Mouse (Mus musculus) heart, embryonic 14.5 days (tissue): Measurements from ENCODE around the gene Vps37c. TPM values are rescaled to one million over a fixed set of nuclear protein-coding genes. Genes with fewer than 3 reads are reported as not detected.
A peak's percentile ranks its signal among the peaks of the same experiment; 100 is the strongest.

ENCODE experiments used
- ATAC-seq: fragments of 200-750 bp; cut with Nextera tagmentation; 2 replicates; pipeline ENCODE4 v1.8.0; 2017; ENCODE audit warnings: low read depth, moderate TSS enrichment; ENCODE audit not compliant: insufficient number of reproducible peaks, insufficient read depth, low FRiP score
- H3K27ac ChIP-seq, 2 experiments: fragments of 200-500 bp in 1 of 2; fragments of 300-500 bp in 1 of 2; sonication (generic) in 1 of 2; replicated peaks in 1 of 2; 2 replicates each; pipeline ENCODE4 v1.5.1; 2012 to 2014; ENCODE audit warnings: low read depth in 2 of 2, low read length in 2 of 2, control low read depth in 1 of 2, mild to moderate bottlenecking in 1 of 2, mixed read lengths in 1 of 2; ENCODE audit not compliant: control insufficient read depth in 1 of 2, insufficient read depth in 1 of 2
- H3K27me3 ChIP-seq: fragments of 300-500 bp; sonication (generic); 2 replicates; pipeline ENCODE4 v1.6.1; 2014; ENCODE audit warnings: mild to moderate bottlenecking, low read length, control low read depth; ENCODE audit not compliant: control insufficient read depth, insufficient read depth
- H3K36me3 ChIP-seq: fragments of 300-500 bp; sonication (generic); 2 replicates; pipeline ENCODE4 v1.6.1; 2014; ENCODE audit warnings: mild to moderate bottlenecking, control low read depth, low read length, mixed read lengths; ENCODE audit not compliant: control insufficient read depth, insufficient read depth
- H3K4me1 ChIP-seq, 2 experiments: fragments of 200-500 bp in 1 of 2; fragments of 300-500 bp in 1 of 2; sonication (generic) in 1 of 2; 2 replicates each; pipeline ENCODE4 v1.6.1; 2012 to 2014; ENCODE audit warnings: low read length in 2 of 2, control low read depth in 1 of 2, mixed read lengths in 1 of 2; ENCODE audit not compliant: control insufficient read depth in 2 of 2, insufficient read depth in 2 of 2
- H3K4me2 ChIP-seq: fragments of 300-500 bp; sonication (generic); 2 replicates; pipeline ENCODE4 v1.6.1; 2014; ENCODE audit warnings: mild to moderate bottlenecking, low read length
- H3K4me3 ChIP-seq, 2 experiments: fragments of 200-500 bp in 1 of 2; fragments of 300-500 bp in 1 of 2; sonication (generic) in 1 of 2; 2 replicates each; pipeline ENCODE4 v1.5.1; 2012 to 2014; ENCODE audit warnings: low read length in 2 of 2, mild to moderate bottlenecking in 2 of 2, control low read depth in 1 of 2, low read depth in 1 of 2, moderate library complexity in 1 of 2; ENCODE audit not compliant: control insufficient read depth in 1 of 2, insufficient read depth in 1 of 2
- H3K9ac ChIP-seq: fragments of 300-500 bp; sonication (generic); 2 replicates; pipeline ENCODE4 v1.6.1; 2014; ENCODE audit warnings: mild to moderate bottlenecking, low read length
- H3K9me3 ChIP-seq: fragments of 300-500 bp; sonication (generic); 2 replicates; pipeline ENCODE4 v1.6.1; 2016; ENCODE audit warnings: low read length, control low read depth; ENCODE audit not compliant: control insufficient read depth
- WGBS: fragments of 180-500 bp; shearing (Covaris S2); extraction: QIAGEN DNeasy Blood & Tissue Kit; methylation state at CpG from one replicate; pipeline ENCODE4 v1.1.7; 2014; 5-methylcytosine and 5-hydroxymethylcytosine counted together
- polyA plus RNA-seq: library from polyadenylated mRNA; unstranded; fragments of >200 nt; fragmentation: Nextera tagmentation; extraction: Ambion mirVana; gene quantifications from 2 replicates; pipeline ENCODE4 v1.2.1, GENCODE M21; 2014

Gene Vps37c
- polyA plus RNA-seq, 1 experiment from 2014 or later, result 30.0 TPM

GRCm38 (mm10) chr19:10698131-10698991, 9.8 kb downstream of the Vps37c start:
- no peaks in the 10 kb centered on the region for H3K9me3 ChIP-seq
- no peak overlapping the region for H3K4me2 ChIP-seq
- H3K4me3 ChIP-seq, result no peak overlapping the region
- ATAC-seq, result no peak
- H3K27ac ChIP-seq, result 0 out of 4 replicates have a peak overlapping the region, but pooled peaks of 1 of the 2 experiments have one; percentile 33
- peak overlapping the region; percentile 4; the same call in 1 of the 2 replicates for H3K9ac ChIP-seq
- no peaks in the 10 kb centered on the region for H3K27me3 ChIP-seq
- 69% methylated on average over 9 of the region's 9 CpGs for WGBS
- peaks cover 28 to 64% of the 10 kb centered on the region in 2 experiments for H3K4me1 ChIP-seq
- no peaks in the 10 kb centered on the region for H3K36me3 ChIP-seq

- WGBS, result 46% methylated on average over 9 of the region's 9 CpGs
- no peak for ATAC-seq
- no peak overlapping the region for H3K4me2 ChIP-seq
- no peaks in the 10 kb centered on the region for H3K9me3 ChIP-seq
- 0 out of 4 replicates have a peak overlapping the region, but pooled peaks of 1 of the 2 experiments have one; percentile 24 for H3K27ac ChIP-seq
- H3K27me3 ChIP-seq, result no peaks in the 10 kb centered on the region
- H3K4me1 ChIP-seq, result peaks cover 28 to 67% of the 10 kb centered on the region in 2 experiments
- no peaks in the 10 kb centered on the region for H3K36me3 ChIP-seq
- peak overlapping the region; percentile 35; the same call in 1 of the 2 replicates for H3K9ac ChIP-seq
- H3K4me3 ChIP-seq, result no peak overlapping the region
Observed at GRCm38 (mm10) chr19:10699851-10700250, 11.3 kb downstream of the Vps37c start.

GRCm38 (mm10) chr19:10701013-10701726, 12.6 kb downstream of the Vps37c start:
- no peak for ATAC-seq
- Histone ChIP-seq H3K4me2 (no peak overlapping the region), H3K9me3 (no peaks in the 10 kb centered on the region), H3K9ac (no peak overlapping the region), H3K27me3 (no peaks in the 10 kb centered on the region), H3K36me3 (peaks cover 2% of the 10 kb centered on the region; the same call in 1 of the 2 replicates), H3K4me1 (peaks cover 28 to 68% of the 10 kb centered on the region in 2 experiments), H3K4me3 (no peak overlapping the region), H3K27ac (no peak overlapping the region)
- 76% methylated on average over 6 of the region's 6 CpGs for WGBS

- Histone ChIP-seq H3K4me1 (peaks cover 31 to 66% of the 10 kb centered on the region in 2 experiments), H3K9ac (no peak overlapping the region), H3K9me3 (no peaks in the 10 kb centered on the region), H3K4me2 (no peak overlapping the region), H3K27me3 (no peaks in the 10 kb centered on the region), H3K4me3 (no peak overlapping the region), H3K27ac (no peak overlapping the region), H3K36me3 (peaks cover 9% of the 10 kb centered on the region)
- ATAC-seq, result no peak
- WGBS, result 80% methylated on average over 8 of the region's 8 CpGs
Observed at GRCm38 (mm10) chr19:10702125-10702524, 13.6 kb downstream of the Vps37c start.

- Histone ChIP-seq H3K4me3 (no peak overlapping the region), H3K27ac (no peak overlapping the region), H3K4me1 (peaks cover 25 to 57% of the 10 kb centered on the region in 2 experiments), H3K36me3 (peaks cover 18% of the 10 kb centered on the region), H3K27me3 (no peaks in the 10 kb centered on the region), H3K9me3 (no peaks in the 10 kb centered on the region), H3K9ac (no peak overlapping the region), H3K4me2 (no peak overlapping the region)
- WGBS, result 87% methylated on average over 8 of the region's 8 CpGs
- ATAC-seq, result no peak
Observed at GRCm38 (mm10) chr19:10703470-10703869, 14.9 kb downstream of the Vps37c start.

GRCm38 (mm10) chr19:10707087-10707875, 18.7 kb downstream of the Vps37c start:
- Histone ChIP-seq H3K9me3 (no peaks in the 10 kb centered on the region), H3K9ac (no peak overlapping the region), H3K4me2 (no peak overlapping the region), H3K27ac (no peak overlapping the region), H3K36me3 (peaks cover 38% of the 10 kb centered on the region), H3K4me1 (peaks cover 22 to 45% of the 10 kb centered on the region in 2 experiments), H3K4me3 (no peak overlapping the region), H3K27me3 (no peaks in the 10 kb centered on the region)
- no peak for ATAC-seq
- WGBS, result 71% methylated on average over 13 of the region's 13 CpGs

- Histone ChIP-seq H3K9me3 (no peaks in the 10 kb centered on the region), H3K4me2 (no peak overlapping the region), H3K27ac (no peak overlapping the region), H3K27me3 (no peaks in the 10 kb centered on the region), H3K4me1 (peaks cover 22 to 45% of the 10 kb centered on the region in 2 experiments), H3K9ac (no peak overlapping the region), H3K4me3 (no peak overlapping the region), H3K36me3 (peaks cover 44% of the 10 kb centered on the region)
- WGBS, result 80% methylated on average over 1 of the region's 1 CpGs
- no peak for ATAC-seq
Observed at GRCm38 (mm10) chr19:10707881-10708280, 19.3 kb downstream of the Vps37c start.
